Mouse (Mus musculus) embryonic facial prominence, embryonic 12.5 days (tissue): ENCODE results near the gene Tubb4b. TPM values are rescaled to one million over a fixed set of nuclear protein-coding genes. Genes with fewer than 3 reads are reported as not detected.

Source experiments
- ATAC-seq: fragments of 200-750 bp; cut with Nextera tagmentation; 2 replicates; pipeline ENCODE4 v1.8.0; 2017; ENCODE audit not compliant: insufficient number of reproducible peaks, insufficient read depth, low FRiP score, low TSS enrichment
- H3K27ac ChIP-seq: fragments of 300-500 bp; sonication (generic); 2 replicates; pipeline ENCODE4 v1.5.1; 2016; ENCODE audit warnings: mild to moderate bottlenecking
- H3K27me3 ChIP-seq: fragments of 300-500 bp; sonication (generic); 2 replicates; pipeline ENCODE4 v1.6.1; 2016; ENCODE audit warnings: mild to moderate bottlenecking, moderate library complexity
- H3K36me3 ChIP-seq: fragments of 300-500 bp; sonication (generic); 2 replicates; pipeline ENCODE4 v1.6.1; 2016; ENCODE audit warnings: mild to moderate bottlenecking
- H3K4me1 ChIP-seq: fragments of 300-500 bp; sonication (generic); 2 replicates; pipeline ENCODE4 v1.6.1; 2016
- H3K4me2 ChIP-seq: fragments of 300-500 bp; sonication (generic); replicated peaks from 2 replicates; pipeline ENCODE4 v1.6.1; 2016; ENCODE audit warnings: mild to moderate bottlenecking, moderate library complexity
- H3K4me3 ChIP-seq: fragments of 300-500 bp; sonication (generic); 2 replicates; pipeline ENCODE4 v1.5.1; 2016; ENCODE audit warnings: mild to moderate bottlenecking
- H3K9ac ChIP-seq: fragments of 300-500 bp; sonication (generic); 2 replicates; pipeline ENCODE4 v1.6.1; 2016; ENCODE audit warnings: mild to moderate bottlenecking, moderate library complexity
- H3K9me3 ChIP-seq: fragments of 300-500 bp; sonication (generic); 2 replicates; pipeline ENCODE4 v1.6.1; 2016; ENCODE audit warnings: mild to moderate bottlenecking, moderate library complexity
- WGBS: fragments of 180-500 bp; shearing (Covaris S2); methylation state at CpG from one replicate; pipeline ENCODE4 v1.1.7; 2016; 5-methylcytosine and 5-hydroxymethylcytosine counted together
- polyA plus RNA-seq: library from polyadenylated mRNA; unstranded; fragments of >200 nt; fragmentation: Nextera tagmentation; extraction: Ambion mirVana; gene quantifications from 2 replicates; pipeline ENCODE4 v1.2.1, GENCODE M21; 2016

The Tubb4b gene
- 443 and 449 TPM in 2 replicates for polyA plus RNA-seq

DNA sequence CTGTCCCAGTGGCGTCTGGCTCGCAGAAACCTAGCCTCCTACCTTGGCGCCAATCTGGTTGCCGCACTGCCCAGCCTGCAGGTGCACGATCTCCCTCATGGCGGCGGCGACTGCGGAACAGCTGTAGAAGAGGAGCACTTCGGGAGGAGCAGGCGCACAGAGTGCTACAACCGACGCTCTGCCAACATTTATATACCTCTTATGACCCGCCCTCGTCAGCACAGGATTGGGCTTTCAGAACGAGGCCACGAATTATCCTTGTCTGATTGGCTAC is at the start of gene Tubb4b:
Tubb4b (minus strand) TSS at position 211 of the 274 bp plus-strand sequence.
- ATAC-seq: no peak
- H3K4me2 ChIP-seq: peak within 1 kb of the TSS; percentile 78
- H3K27me3 ChIP-seq: no peaks in the 10 kb centered on the region; the same call in 1 of the 2 replicates
- H3K9ac ChIP-seq: peak within 1 kb of the TSS; percentile 73
- no peaks in the 10 kb centered on the region for H3K9me3 ChIP-seq
- WGBS: 0% methylated on average over 17 of the region's 17 CpGs
- peaks cover 11% of the 10 kb centered on the region for H3K4me1 ChIP-seq
- H3K27ac ChIP-seq: peak within 1 kb of the TSS; percentile 96
- peak within 1 kb of the TSS; percentile 65 for H3K4me3 ChIP-seq
- H3K36me3 ChIP-seq: peaks cover 10% of the 10 kb centered on the region; the same call in 1 of the 2 replicates

DNA sequence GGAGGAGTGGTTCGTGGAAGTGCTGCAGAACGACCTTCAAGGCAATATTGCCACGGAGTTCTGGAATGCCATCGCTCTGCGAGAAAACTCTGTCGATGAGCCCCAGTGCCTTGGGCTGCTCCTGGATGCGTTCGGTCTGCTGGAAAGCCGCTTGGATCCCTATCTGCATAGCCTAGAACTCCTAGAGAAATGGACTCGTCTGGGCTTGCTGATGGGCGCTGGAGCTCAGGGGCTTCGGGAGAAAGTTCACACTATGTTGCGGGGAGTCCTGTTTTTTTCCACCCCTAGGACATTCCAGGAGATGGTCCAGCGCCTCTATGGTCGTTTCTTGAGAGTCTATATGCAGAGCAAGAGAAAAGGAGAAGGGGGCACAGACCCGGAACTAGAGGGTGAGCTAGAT is 48.5 kb upstream of the Tubb4b start:
- H3K27me3 ChIP-seq: no peaks in the 10 kb centered on the region
- no peak for ATAC-seq
- H3K36me3 ChIP-seq: peaks cover 66% of the 10 kb centered on the region
- H3K4me1 ChIP-seq: peaks cover 21% of the 10 kb centered on the region
- WGBS: 36% methylated on average over 16 of the region's 16 CpGs
- H3K9ac ChIP-seq: peak overlapping the region; percentile 86
- H3K27ac ChIP-seq: no peak overlapping the region
- no peaks in the 10 kb centered on the region for H3K9me3 ChIP-seq
- peak overlapping the region; percentile 97 for H3K4me2 ChIP-seq
- peak overlapping the region; percentile 94 for H3K4me3 ChIP-seq

DNA sequence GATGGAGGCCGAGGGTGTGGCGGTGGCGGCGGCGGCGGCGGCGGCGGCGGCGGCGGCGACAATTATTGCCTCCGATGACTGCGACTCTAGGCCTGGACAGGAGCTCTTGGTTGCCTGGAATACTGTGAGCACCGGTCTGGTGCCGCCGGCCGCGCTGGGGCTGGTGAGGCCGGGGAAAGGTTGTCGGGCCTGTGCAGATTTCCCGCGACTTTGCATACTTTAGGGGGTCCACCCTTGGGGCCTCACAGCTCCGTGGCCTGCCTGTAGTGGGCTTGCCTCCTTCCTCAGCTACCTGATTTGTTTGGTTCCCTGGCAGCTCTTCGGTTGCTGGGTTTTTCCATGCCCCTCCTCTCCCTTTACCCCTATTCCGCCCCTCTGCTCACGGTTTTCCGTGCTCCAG is 48.0 kb upstream of the Tubb4b start:
- Histone ChIP-seq H3K4me1 (peaks cover 21% of the 10 kb centered on the region), H3K4me2 (peak overlapping the region; percentile 97), H3K27me3 (no peaks in the 10 kb centered on the region), H3K27ac (0 out of 2 replicates have a peak overlapping the region, but pooled peaks have one; percentile 82), H3K36me3 (peaks cover 61% of the 10 kb centered on the region), H3K9ac (peak overlapping the region; percentile 86), H3K4me3 (peak overlapping the region; percentile 94), H3K9me3 (no peaks in the 10 kb centered on the region)
- peak; percentile 36; the same call in 1 of the 2 replicates for ATAC-seq
- under 1% methylated on average over 29 of the region's 29 CpGs for WGBS

DNA sequence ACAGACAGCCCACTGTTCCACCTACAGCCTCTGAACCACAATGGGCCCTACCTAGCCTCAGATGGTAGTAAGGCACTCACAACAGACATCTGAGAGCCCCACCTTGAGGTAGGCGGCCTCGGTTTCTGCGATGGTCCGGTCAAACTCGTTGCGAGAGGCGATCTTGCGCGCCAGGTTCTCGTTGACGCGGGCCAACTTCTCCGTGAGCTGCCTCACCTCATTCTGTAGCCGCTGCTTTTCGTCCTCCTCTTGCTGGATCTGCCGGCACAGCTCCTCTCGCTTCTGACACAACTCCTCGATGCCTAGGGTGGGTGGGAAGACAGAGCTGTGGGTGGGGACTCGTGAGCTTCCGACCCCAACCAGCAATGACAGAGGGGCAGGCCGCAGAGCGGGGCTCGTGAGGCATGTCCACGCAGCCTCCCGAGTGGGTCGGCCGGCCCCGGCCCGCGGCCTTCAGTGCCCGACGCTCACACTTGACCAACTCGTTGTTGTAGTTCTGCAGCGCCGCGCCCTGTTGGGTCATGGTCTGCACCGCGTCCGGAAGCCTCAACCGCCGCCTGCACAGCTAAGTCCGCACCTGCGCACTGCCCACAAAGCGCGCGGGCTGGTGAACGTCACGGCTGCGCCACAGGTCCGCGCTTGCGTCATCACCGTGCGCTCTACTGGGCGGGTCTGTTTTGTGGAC is 47.5 kb upstream of the Tubb4b start, which contains the start of the genes Ssna1 and Anapc2:
Ssna1 (minus strand) TSS at position 612 of the 685 bp plus-strand sequence.
Anapc2 (plus strand) TSS at position 652 of the 685 bp plus-strand sequence.
- peak within 1 kb of the TSS; percentile 82 for H3K27ac ChIP-seq

DNA sequence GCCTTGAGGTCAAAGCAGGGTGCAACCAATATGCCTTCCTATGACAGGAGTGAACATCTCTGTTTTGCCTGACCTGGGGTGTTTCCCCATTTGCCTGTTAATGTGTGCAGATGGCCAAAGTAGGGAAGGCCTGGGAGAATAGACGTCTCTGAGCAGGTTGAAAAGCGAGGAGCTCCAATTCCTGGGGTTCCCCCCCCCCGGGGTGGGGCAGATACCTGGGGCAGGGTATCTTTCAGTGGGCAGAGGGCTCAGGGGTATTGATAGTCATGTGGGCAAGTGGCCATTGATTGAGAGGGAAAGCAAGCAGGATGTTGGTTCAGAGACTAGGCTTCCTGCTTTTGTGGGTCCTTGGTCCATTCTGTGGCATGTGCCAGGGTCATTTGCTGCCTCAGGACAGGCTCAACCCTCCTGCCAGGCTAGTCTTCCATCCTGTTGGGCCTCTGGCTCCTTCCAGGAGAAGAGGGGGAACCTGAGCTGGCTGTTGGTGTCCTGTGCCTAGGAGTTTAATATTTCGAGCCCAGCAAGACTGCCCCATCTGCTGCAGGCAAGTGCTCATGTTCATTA is 43.3 kb upstream of the Tubb4b start:
- no peak overlapping the region for H3K4me3 ChIP-seq
- H3K4me2 ChIP-seq: no peak overlapping the region
- no peaks in the 10 kb centered on the region for H3K9me3 ChIP-seq
- no peak overlapping the region for H3K27ac ChIP-seq
- 70% methylated on average over 4 of the region's 4 CpGs for WGBS
- peaks cover 46% of the 10 kb centered on the region for H3K4me1 ChIP-seq
- H3K27me3 ChIP-seq: peaks cover 23% of the 10 kb centered on the region
- ATAC-seq: no peak
- peaks cover 32% of the 10 kb centered on the region for H3K36me3 ChIP-seq
- H3K9ac ChIP-seq: no peak overlapping the region

More for the DNA sequence above, 47.5 kb upstream of the Tubb4b start, which contains the start of the genes Ssna1 and Anapc2:
- WGBS: 1% methylated on average over 55 of the region's 55 CpGs
- Histone ChIP-seq H3K4me2 (peak within 1 kb of the TSS; percentile 97), H3K9me3 (no peaks in the 10 kb centered on the region), H3K27me3 (no peaks in the 10 kb centered on the region), H3K9ac (peak within 1 kb of the TSS; percentile 86), H3K4me1 (peaks cover 23% of the 10 kb centered on the region), H3K36me3 (peaks cover 59% of the 10 kb centered on the region), H3K4me3 (peak within 1 kb of the TSS; percentile 94)
- ATAC-seq: peak; percentile 92

DNA sequence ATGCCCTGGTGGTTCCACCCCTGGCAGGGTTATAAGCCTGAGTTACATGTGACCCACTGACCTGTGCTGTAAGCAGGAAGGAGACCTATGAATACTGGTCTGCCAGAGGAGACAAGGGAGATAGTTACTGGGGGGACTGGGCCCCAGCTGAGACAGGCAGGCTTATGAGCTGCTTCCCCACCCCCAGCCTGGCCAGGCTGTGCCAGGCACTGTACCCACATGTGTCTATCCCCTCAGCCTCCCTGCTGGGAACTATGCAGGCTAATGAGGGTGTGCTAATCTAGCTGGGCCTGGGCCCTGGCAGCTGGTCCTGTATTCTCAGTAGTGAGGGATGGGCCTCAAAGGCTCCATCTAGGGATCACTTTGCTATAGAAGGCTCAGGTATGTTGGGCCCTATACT is 42.7 kb upstream of the Tubb4b start:
- Histone ChIP-seq H3K36me3 (peaks cover 32% of the 10 kb centered on the region), H3K27ac (no peak overlapping the region), H3K9me3 (no peaks in the 10 kb centered on the region), H3K9ac (no peak overlapping the region), H3K4me2 (no peak overlapping the region), H3K4me3 (no peak overlapping the region), H3K4me1 (peaks cover 46% of the 10 kb centered on the region), H3K27me3 (peaks cover 23% of the 10 kb centered on the region)
- no peak for ATAC-seq

DNA sequence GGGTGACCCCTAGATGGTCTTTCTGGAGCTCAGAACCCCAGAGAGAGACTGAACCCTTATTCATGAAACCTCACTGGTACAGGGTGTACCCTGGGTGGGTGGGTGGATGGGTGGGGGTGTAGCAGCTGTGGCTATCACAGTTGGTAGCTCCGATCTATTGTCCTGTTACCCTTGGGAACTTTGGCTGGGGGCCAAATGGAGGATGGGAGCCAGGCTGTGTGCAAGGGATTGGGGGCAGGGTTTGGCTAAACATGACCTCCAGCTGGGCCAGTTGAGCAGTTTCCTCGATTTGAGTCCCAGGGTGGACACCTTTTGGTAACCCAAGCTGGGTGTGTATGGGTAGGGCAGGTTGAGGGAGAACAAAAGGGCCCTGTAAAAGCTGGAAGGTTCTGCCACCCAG is 42.2 kb upstream of the Tubb4b start:
- H3K27me3 ChIP-seq: peaks cover 23% of the 10 kb centered on the region
- ATAC-seq: no peak
- peaks cover 46% of the 10 kb centered on the region for H3K4me1 ChIP-seq
- H3K27ac ChIP-seq: no peak overlapping the region
- H3K4me3 ChIP-seq: no peak overlapping the region
- H3K36me3 ChIP-seq: peaks cover 32% of the 10 kb centered on the region
- no peak overlapping the region for H3K9ac ChIP-seq
- no peaks in the 10 kb centered on the region for H3K9me3 ChIP-seq
- 57% methylated on average over 2 of the region's 2 CpGs for WGBS
- 0 out of 2 replicates have a peak overlapping the region, but pooled peaks have one; percentile 3 for H3K4me2 ChIP-seq

DNA sequence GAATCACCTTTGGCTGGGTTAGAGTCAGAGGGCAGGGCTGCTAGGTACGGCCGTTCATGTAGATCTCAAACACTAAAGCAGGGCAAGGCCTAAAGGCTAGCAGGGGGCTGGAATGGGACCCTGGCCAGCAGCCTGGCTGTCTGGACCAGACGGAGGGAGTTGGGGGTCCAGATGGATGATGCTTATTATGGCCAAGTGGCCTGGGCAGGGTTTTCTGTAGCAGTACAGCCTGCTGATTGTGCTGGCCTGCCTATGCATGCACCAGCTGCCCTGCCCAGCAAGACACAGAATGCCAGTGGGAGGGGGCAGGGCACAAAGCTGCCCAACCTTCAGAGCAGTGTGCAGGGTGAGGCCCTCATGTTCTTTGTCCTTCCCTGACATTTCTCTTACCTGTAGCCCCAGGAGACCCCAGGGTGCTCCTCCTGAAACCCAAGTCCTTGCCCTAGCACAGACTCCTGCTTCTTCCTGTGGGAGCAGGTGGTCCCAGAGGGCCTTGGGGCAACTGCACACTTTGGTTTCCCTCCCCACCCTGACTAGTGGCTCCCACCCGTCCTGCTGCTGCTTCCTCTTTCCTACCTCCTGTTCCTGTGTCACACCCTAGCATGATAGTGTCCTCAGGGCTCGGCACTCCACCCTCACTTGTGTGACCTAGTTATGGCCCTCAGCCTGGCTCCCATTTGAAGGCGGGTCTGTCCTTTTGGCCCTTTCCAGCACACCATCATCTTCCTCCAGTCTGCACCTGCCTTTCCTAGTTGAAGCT is 41.6 kb upstream of the Tubb4b start:
- Histone ChIP-seq H3K27me3 (peaks cover 23% of the 10 kb centered on the region), H3K9me3 (no peaks in the 10 kb centered on the region), H3K4me3 (no peak overlapping the region), H3K4me1 (peaks cover 40% of the 10 kb centered on the region), H3K9ac (no peak overlapping the region), H3K27ac (no peak overlapping the region), H3K4me2 (0 out of 2 replicates have a peak overlapping the region, but pooled peaks have one; percentile 3), H3K36me3 (peaks cover 32% of the 10 kb centered on the region)
- WGBS: 74% methylated on average over 6 of the region's 6 CpGs
- ATAC-seq: no peak

DNA sequence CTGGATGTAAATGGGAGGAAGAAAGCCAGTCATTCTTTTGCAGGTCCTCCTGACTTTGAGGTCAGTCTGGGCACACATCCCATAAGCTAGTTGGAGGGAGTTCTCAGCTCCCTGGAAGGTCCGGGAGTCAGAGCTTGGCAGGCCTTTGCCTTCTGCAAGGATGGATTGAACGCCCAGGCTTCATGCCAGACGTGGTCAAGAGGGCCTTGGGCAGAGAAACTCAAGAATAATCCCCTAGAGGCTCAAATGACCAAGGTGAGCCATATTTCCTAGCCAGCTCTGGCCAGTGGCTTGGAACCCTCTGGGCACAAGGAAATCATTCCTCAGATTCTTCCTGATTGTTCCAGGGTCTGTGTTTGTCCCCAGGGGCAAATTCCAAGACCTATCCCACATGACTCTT is 40.3 kb upstream of the Tubb4b start:
- H3K9ac ChIP-seq: no peak overlapping the region
- peaks cover 34% of the 10 kb centered on the region for H3K4me1 ChIP-seq

DNA sequence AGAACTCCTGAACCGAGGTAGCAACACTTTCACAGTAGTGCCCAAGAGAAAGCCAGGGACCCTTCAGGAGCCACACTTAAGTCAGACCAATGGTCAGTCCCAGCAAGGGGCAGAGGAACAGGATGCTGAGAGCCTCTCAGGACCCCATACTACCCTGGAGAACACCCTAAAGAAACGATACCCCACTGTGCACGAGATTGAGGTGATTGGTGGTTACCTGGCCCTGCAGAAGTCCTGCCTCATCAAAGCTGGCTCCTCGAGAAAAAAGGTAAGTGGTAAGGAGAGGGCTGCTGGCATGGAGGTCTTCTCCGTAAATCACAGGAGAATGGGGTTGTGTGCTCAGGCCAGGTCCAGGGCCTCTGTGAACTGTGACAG is 39.8 kb upstream of the Tubb4b start:
- Histone ChIP-seq H3K27ac (no peak overlapping the region), H3K4me3 (peak overlapping the region; percentile 58), H3K4me1 (peaks cover 34% of the 10 kb centered on the region), H3K4me2 (peak overlapping the region; percentile 98; the same call in 1 of the 2 replicates), H3K9ac (0 out of 2 replicates have a peak overlapping the region, but pooled peaks have one; percentile 74), H3K36me3 (peaks cover 14% of the 10 kb centered on the region), H3K27me3 (peaks cover 23% of the 10 kb centered on the region), H3K9me3 (no peaks in the 10 kb centered on the region)
- no peak for ATAC-seq
- 80% methylated on average over 5 of the region's 5 CpGs for WGBS

More for the DNA sequence above, 40.3 kb upstream of the Tubb4b start:
- ATAC-seq: no peak
- Histone ChIP-seq H3K27me3 (peaks cover 23% of the 10 kb centered on the region), H3K4me3 (no peak overlapping the region), H3K36me3 (peaks cover 20% of the 10 kb centered on the region), H3K9me3 (no peaks in the 10 kb centered on the region), H3K27ac (no peak overlapping the region), H3K4me2 (no peak overlapping the region)
- 59% methylated on average over 3 of the region's 3 CpGs for WGBS

DNA sequence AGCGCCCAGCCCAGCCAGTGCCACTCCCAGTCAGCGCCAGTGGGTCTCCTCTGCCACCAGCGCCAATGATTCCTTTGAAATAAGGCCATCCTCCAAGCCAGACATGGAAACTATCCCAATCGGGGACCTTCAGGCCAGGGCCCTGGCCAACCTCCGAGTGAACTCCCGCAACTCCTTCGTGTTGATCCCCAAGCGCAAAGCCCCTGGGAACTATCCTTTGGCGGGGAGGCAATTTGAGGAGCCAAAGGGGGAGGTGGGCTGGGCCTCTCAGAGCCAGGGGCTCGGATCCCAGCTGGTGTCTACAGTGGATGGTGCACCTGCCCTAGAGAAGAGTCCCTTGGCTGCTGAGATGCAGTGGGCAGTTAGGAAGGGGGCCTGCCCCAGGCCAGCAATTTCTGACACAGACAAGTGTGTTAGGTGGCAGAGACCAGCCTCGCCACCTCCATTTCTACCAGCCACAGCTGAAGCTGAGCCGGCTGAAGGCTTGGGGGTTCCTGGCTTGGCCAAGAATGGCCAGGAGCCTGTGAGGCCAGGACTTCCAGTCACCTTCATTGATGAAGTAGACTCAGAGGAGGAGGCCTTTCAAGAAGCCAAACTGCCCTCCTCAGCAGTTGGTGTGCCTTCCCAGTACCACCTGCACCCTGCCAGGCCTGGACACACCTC is 39.3 kb upstream of the Tubb4b start:
- Histone ChIP-seq H3K4me3 (peak overlapping the region; percentile 58), H3K4me1 (peaks cover 34% of the 10 kb centered on the region), H3K9ac (peak overlapping the region; percentile 74), H3K36me3 (peaks cover 9% of the 10 kb centered on the region; the same call in 1 of the 2 replicates), H3K4me2 (peak overlapping the region; percentile 98), H3K27ac (no peak overlapping the region), H3K9me3 (no peaks in the 10 kb centered on the region), H3K27me3 (peaks cover 23% of the 10 kb centered on the region)
- WGBS: 21% methylated on average over 12 of the region's 12 CpGs
- ATAC-seq: no peak
